ENCODE assay signal across 12 mouse cellular contexts in the genomic region with DNA sequence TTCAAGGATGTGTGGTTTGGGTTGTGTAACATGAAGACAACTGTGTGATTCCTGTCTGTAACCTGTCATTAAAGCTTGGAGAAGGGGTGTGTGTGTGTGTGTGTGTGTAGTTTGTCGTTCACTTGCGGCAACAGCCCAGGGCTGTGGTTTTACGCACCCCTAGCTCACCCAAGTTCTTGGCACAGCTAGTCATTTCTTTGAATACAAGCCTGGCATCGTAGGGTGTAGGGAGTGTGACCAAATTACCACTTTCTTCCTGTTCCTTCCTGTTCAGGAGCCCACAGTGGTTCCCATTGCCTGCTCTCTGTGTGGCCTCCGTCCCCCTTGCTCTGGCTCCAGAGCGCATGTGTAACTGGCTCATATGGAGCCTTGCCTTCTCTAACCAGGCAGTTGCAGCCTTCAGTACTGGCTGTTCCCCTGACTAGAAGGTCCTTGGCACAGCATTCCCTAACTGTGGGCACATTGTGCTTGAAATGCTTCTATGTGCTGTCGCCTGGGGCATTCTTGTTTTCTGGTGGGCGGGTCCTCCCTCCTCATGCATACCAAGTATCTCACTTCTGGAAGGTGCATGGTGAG.
DNase-seq lines count a peak whose midpoint lies in the region; ATAC-seq and TF ChIP-seq lines count a peak whose summit lies in the region.
"Had no signal": no experiment of that assay in that cellular context is flagged by ENCODE, and none has a peak within 500 bp of the region (broad histone marks: within the 10 kb centered on the region; RNA-seq: fewer than 3 reads in every experiment).

No protein-coding gene starts in this region.

- no peak overlapping the region for H3K9ac ChIP-seq in lung, embryonic 14.5 days
- no peak overlapping the region for H3K9ac ChIP-seq in embryonic facial prominence, embryonic 12.5 days
- no peak overlapping the region for H3K9ac ChIP-seq in limb, embryonic 12.5 days (replicated peaks)

- H3K9me3 ChIP-seq in lung, embryonic 14.5 days (ENCODE audit: low read depth, low read length): no peaks in the 10 kb centered on the region
- H3K9me3 ChIP-seq in embryonic facial prominence, embryonic 12.5 days: no peaks in the 10 kb centered on the region
- H3K9me3 ChIP-seq in limb, embryonic 12.5 days: no peaks in the 10 kb centered on the region

- no peak for TF ChIP-seq CTCF in lung, embryonic 14.5 days (IDR thresholded peaks at IDR 0.05; ENCODE audit: low read depth)

- 0 out of 2 replicates have a peak, but pooled peaks cover 4% of the 10 kb centered on the region for H3K36me3 ChIP-seq in lung, embryonic 14.5 days (ENCODE audit: insufficient read depth)
- no peaks in the 10 kb centered on the region for H3K36me3 ChIP-seq in embryonic facial prominence, embryonic 12.5 days
- H3K36me3 ChIP-seq in limb, embryonic 12.5 days: peaks cover 6% of the 10 kb centered on the region; the same call in 1 of the 2 replicates

- ATAC-seq in frontal cortex, adult (ENCODE audit: low TSS enrichment): peak; percentile 75
- no peak for ATAC-seq in lung, embryonic 14.5 days (ENCODE audit: insufficient read depth)
- ATAC-seq in embryonic facial prominence, embryonic 12.5 days (ENCODE audit: insufficient number of reproducible peaks, insufficient read depth, low FRiP score, low TSS enrichment): no peak
- no peak for ATAC-seq in limb, embryonic 12.5 days (ENCODE audit: insufficient number of reproducible peaks, insufficient read depth, low FRiP score, low TSS enrichment, low read depth)

- WGBS in lung, embryonic 14.5 days: 79% methylated on average over 8 of the region's 8 CpGs
- 72% methylated on average over 8 of the region's 8 CpGs for WGBS in embryonic facial prominence, embryonic 12.5 days
- WGBS in limb, embryonic 12.5 days: 72% methylated on average over 8 of the region's 8 CpGs

- H3K27ac ChIP-seq in lung, embryonic 14.5 days (ENCODE audit: low read depth): peak overlapping the region; percentile 88
- peak overlapping the region; percentile 64; the same call in 1 of the 2 replicates for H3K27ac ChIP-seq in embryonic facial prominence, embryonic 12.5 days
- H3K27ac ChIP-seq in limb, embryonic 12.5 days: peak overlapping the region; percentile 53; the same call in 1 of the 2 replicates

- H3K4me1 ChIP-seq in lung, embryonic 14.5 days (ENCODE audit: insufficient read depth): peaks cover 39% of the 10 kb centered on the region
- peaks cover 43% of the 10 kb centered on the region for H3K4me1 ChIP-seq in embryonic facial prominence, embryonic 12.5 days
- peaks cover 41% of the 10 kb centered on the region for H3K4me1 ChIP-seq in limb, embryonic 12.5 days (replicated peaks)

- no peak for DNase-seq in frontal cortex, postnatal 25 days (ENCODE audit: low spot score in 2 of 2)
- no peak for DNase-seq in lung, embryonic 14.5 days
- no peak for DNase-seq in lung, postnatal 14 days
- DNase-seq in cerebellum, adult 8-10 months: no peak
- DNase-seq in thymus, postnatal 36 days: no peak
- DNase-seq: cerebellum, postnatal 14 days; gastrocnemius, postnatal 10 days; kidney, postnatal 36 days; retina, postnatal 1 day had no signal

- no peaks in the 10 kb centered on the region for H3K27me3 ChIP-seq in lung, embryonic 14.5 days (ENCODE audit: insufficient read depth, low read length)
- H3K27me3 ChIP-seq in embryonic facial prominence, embryonic 12.5 days: no peaks in the 10 kb centered on the region
- H3K27me3 ChIP-seq in limb, embryonic 12.5 days: no peaks in the 10 kb centered on the region

- no peak overlapping the region for H3K4me3 ChIP-seq in lung, embryonic 14.5 days (ENCODE audit: low read depth, low read length)
- H3K4me3 ChIP-seq in embryonic facial prominence, embryonic 12.5 days: no peak overlapping the region
- H3K4me3 ChIP-seq in limb, embryonic 12.5 days (replicated peaks): no peak overlapping the region

- peak overlapping the region; percentile 13; the same call in 1 of the 2 replicates for H3K4me2 ChIP-seq in lung, embryonic 14.5 days
- no peak overlapping the region for H3K4me2 ChIP-seq in embryonic facial prominence, embryonic 12.5 days (replicated peaks)
- no peak overlapping the region for H3K4me2 ChIP-seq in limb, embryonic 12.5 days
